Mouse (Mus musculus) midbrain, embryonic 11.5 days (tissue): Measurements from ENCODE around the gene Clec2d. TPM values are rescaled to one million over a fixed set of nuclear protein-coding genes. Genes with fewer than 3 reads are reported as not detected.

Experiments used
- ATAC-seq: fragments of 200-750 bp; cut with Nextera tagmentation; 2 replicates; pipeline ENCODE4 v1.8.0; 2017; ENCODE audit warnings: moderate TSS enrichment, moderate library complexity; ENCODE audit not compliant: low FRiP score
- DNase-seq: peaks from one replicate; pipeline ENCODE4 v3.0.0; 2015; ENCODE audit warnings: low spot score; ENCODE audit errors: missing footprints
- H3K27ac ChIP-seq: fragments of 300-500 bp; sonication (generic); 2 replicates; pipeline ENCODE4 v1.5.1; 2014; ENCODE audit warnings: low read depth, low read length
- H3K27me3 ChIP-seq: fragments of 300-500 bp; sonication (generic); 2 replicates; pipeline ENCODE4 v1.6.1; 2014; ENCODE audit warnings: mild to moderate bottlenecking, low read length, moderate library complexity, mixed read lengths; ENCODE audit not compliant: control insufficient read depth, insufficient read depth
- H3K36me3 ChIP-seq: fragments of 300-500 bp; sonication (generic); 2 replicates; pipeline ENCODE4 v1.6.1; 2014; ENCODE audit warnings: mild to moderate bottlenecking, low read length, moderate library complexity, mixed read lengths; ENCODE audit not compliant: control insufficient read depth, insufficient read depth
- H3K4me1 ChIP-seq: fragments of 300-500 bp; sonication (generic); 2 replicates; pipeline ENCODE4 v1.6.1; 2014; ENCODE audit warnings: low read length; ENCODE audit not compliant: control insufficient read depth, insufficient read depth
- H3K4me2 ChIP-seq: fragments of 300-500 bp; sonication (generic); 2 replicates; pipeline ENCODE4 v1.6.1; 2014; ENCODE audit warnings: mild to moderate bottlenecking, moderate library complexity
- H3K4me3 ChIP-seq: fragments of 300-500 bp; sonication (generic); 2 replicates; pipeline ENCODE4 v1.5.1; 2014; ENCODE audit warnings: low read depth, low read length
- H3K9ac ChIP-seq: fragments of 300-500 bp; sonication (generic); 2 replicates; pipeline ENCODE4 v1.6.1; 2014; ENCODE audit warnings: low read length
- H3K9me3 ChIP-seq: fragments of 300-500 bp; sonication (generic); 2 replicates; pipeline ENCODE4 v1.6.1; 2016; ENCODE audit warnings: low read length; ENCODE audit not compliant: control insufficient read depth
- WGBS: fragments of 180-500 bp; shearing (Covaris S2); extraction: QIAGEN DNeasy Blood & Tissue Kit; methylation state at CpG from one replicate; pipeline ENCODE4 v1.1.7; 2014; 5-methylcytosine and 5-hydroxymethylcytosine counted together
- polyA plus RNA-seq: library from polyadenylated mRNA; unstranded; fragments of >200 nt; fragmentation: Nextera tagmentation; extraction: Ambion mirVana; gene quantifications from 2 replicates; pipeline ENCODE4 v1.2.1, GENCODE M21; 2014

Clec2d gene
- polyA plus RNA-seq, 1 experiment from 2014 or later: not detected

DNA sequence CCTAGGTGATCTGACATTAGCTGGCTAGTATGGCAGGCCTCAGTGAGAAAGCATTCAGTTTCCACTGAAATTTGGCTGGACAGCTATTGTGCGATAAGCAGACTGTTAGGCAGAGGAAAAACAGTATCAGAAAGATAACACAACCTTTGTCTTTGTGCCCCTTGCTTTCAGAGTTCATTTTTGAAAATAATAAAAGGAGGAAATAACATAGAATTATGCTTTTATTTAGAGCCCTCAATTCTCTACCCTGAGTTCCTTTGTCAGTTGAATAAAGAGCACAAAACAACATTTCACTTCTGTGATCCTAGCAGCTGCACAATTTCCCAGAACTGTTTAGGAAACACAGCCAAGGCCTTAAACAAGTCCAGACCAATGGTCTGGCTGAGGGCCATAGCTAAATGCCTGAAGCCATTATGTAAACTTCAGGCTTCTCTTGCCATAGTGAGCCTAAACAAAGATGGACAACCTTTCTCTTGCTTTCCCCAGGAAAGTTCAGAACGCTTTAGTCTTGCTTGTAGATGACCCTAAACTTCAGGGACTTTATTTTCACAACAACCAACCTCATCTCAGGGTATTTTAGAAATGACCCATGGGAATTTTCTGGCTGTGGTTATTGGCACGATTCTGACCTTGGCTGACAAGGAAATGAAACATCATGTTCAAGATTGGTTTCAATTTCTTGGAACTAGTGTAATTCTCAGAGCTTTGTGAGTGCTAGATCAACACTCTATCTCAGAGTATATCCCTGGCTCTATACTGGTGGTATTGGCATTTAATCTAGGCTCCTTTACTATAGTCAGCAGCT lies 49.6 kb downstream of the Clec2d start:
- ATAC-seq (no peak), DNase-seq (no peak)
- WGBS: 81% methylated on average over 3 of the region's 3 CpGs
- no peaks in the 10 kb centered on the region for H3K27me3 ChIP-seq
- no peak overlapping the region for H3K4me2 ChIP-seq
- no peak overlapping the region for H3K4me3 ChIP-seq
- no peak overlapping the region for H3K27ac ChIP-seq
- no peaks in the 10 kb centered on the region for H3K9me3 ChIP-seq
- H3K36me3 ChIP-seq: no peaks in the 10 kb centered on the region
- no peak overlapping the region for H3K9ac ChIP-seq
- H3K4me1 ChIP-seq: no peaks in the 10 kb centered on the region

DNA sequence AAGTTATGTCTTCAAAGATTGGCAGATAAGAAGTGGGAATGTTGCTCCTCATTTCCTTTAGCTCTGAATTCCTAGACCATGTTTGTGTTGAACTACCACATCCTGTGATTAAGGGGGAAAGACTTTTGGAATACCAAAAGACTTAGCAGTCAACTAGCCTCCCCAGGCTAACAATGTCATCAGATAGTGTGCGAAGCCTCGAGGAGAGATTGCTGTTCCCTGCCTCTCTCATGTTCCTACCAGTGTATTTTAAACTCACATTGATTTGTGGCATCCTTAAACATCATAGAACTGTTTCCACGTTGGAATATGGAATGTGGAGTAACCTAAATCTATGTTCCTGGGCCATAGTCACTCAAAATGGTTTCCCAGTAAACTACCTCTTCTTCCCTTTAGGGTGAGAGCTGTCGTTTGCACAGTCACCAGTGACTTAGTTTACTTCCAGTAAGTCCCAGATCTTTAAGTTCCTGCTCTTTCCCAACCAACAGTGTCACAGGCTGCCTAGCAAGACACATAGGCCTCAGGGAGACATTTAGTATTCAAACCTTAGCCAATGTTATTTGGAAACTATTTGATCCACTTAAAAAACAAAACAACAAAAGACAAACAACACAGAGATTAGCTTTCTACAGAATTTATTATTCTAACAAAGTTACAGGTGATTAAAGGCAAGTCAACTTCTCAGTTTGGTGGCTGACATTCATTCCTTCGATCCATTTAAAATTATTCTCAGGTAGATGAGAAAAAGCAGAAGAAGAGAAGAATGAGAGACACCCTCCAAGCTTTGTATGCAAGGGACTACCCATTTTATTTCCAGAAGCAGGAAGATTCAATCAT lies 51.8 kb downstream of the Clec2d start:
- no peaks in the 10 kb centered on the region for H3K27me3 ChIP-seq
- H3K9ac ChIP-seq: no peak overlapping the region
- H3K27ac ChIP-seq: no peak overlapping the region
- no peaks in the 10 kb centered on the region for H3K36me3 ChIP-seq
- ATAC-seq (no peak), DNase-seq (no peak)
- no peaks in the 10 kb centered on the region for H3K9me3 ChIP-seq
- no peak overlapping the region for H3K4me2 ChIP-seq
- H3K4me1 ChIP-seq: no peaks in the 10 kb centered on the region
- no peak overlapping the region for H3K4me3 ChIP-seq
- WGBS: 76% methylated on average over 5 of the region's 5 CpGs

GRCm38 (mm10) chr6:129232842-129233205 lies 52.4 kb downstream of the Clec2d start:
- WGBS: 88% methylated on average over 9 of the region's 9 CpGs
- no peak overlapping the region for H3K4me3 ChIP-seq
- H3K27me3 ChIP-seq: no peaks in the 10 kb centered on the region
- H3K27ac ChIP-seq: no peak overlapping the region
- no peaks in the 10 kb centered on the region for H3K36me3 ChIP-seq
- ATAC-seq (no peak), DNase-seq (no peak)
- no peak overlapping the region for H3K4me2 ChIP-seq
- peaks cover 2% of the 10 kb centered on the region; the same call in 1 of the 2 replicates for H3K4me1 ChIP-seq
- no peaks in the 10 kb centered on the region for H3K9me3 ChIP-seq
- H3K9ac ChIP-seq: no peak overlapping the region

GRCm38 (mm10) chr6:129233366-129233954 lies 53.0 kb downstream of the Clec2d start:
- 87% methylated on average over 6 of the region's 6 CpGs for WGBS
- ATAC-seq: no peak
- Histone ChIP-seq H3K4me3 (no peak overlapping the region), H3K9me3 (no peaks in the 10 kb centered on the region), H3K27ac (no peak overlapping the region), H3K9ac (no peak overlapping the region), H3K4me1 (peaks cover 2% of the 10 kb centered on the region; the same call in 1 of the 2 replicates), H3K4me2 (no peak overlapping the region), H3K36me3 (no peaks in the 10 kb centered on the region), H3K27me3 (no peaks in the 10 kb centered on the region)
- DNase-seq: no peak

GRCm38 (mm10) chr6:129233955-129234369 lies 53.5 kb downstream of the Clec2d start:
- WGBS: 76% methylated on average over 18 of the region's 18 CpGs
- Histone ChIP-seq H3K36me3 (no peaks in the 10 kb centered on the region), H3K4me3 (no peak overlapping the region), H3K27me3 (no peaks in the 10 kb centered on the region), H3K4me1 (peaks cover 2% of the 10 kb centered on the region; the same call in 1 of the 2 replicates), H3K9ac (no peak overlapping the region), H3K9me3 (no peaks in the 10 kb centered on the region), H3K4me2 (no peak overlapping the region), H3K27ac (no peak overlapping the region)
- ATAC-seq: no peak
- no peak for DNase-seq

- no peak for ATAC-seq
- 77% methylated on average over 8 of the region's 8 CpGs for WGBS
- no peaks in the 10 kb centered on the region for H3K27me3 ChIP-seq
Measured at GRCm38 (mm10) chr6:129234456-129235360, 54.3 kb downstream of the Clec2d start.

DNA sequence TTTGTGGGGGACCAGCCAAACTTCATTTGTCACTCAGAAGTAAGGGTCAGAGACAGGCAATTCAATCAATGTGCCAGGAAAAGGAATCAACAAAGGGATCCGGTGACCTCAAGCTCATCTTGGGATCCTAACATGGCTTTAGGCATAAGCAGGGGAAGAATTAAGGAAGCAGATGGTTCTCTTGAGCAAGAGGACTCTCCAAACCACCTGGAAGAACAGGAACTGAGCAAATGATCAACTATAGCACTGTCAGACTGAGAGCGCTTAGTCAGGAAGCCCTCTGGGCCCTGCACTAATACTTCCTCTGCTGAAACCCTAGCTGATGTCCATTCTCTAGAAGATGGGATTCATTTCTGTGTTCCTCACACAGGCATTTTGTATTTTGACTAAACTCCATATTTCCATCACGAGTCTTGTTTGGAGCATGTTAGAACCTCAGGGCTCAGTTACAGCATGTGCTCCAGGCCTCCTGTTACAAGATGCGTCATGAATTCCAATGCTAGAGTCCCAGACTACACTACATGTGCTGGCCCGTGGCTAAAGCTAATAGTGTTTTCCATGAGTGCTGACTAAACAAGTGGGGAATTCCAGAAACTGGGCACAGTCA lies 55.5 kb downstream of the Clec2d start:
- Histone ChIP-seq H3K4me2 (no peak overlapping the region), H3K9ac (no peak overlapping the region), H3K4me1 (peaks cover 2% of the 10 kb centered on the region; the same call in 1 of the 2 replicates), H3K27ac (no peak overlapping the region), H3K27me3 (no peaks in the 10 kb centered on the region), H3K9me3 (no peaks in the 10 kb centered on the region), H3K36me3 (no peaks in the 10 kb centered on the region), H3K4me3 (no peak overlapping the region)
- DNase-seq (no peak), ATAC-seq (no peak)
- 91% methylated on average over 5 of the region's 5 CpGs for WGBS

More at GRCm38 (mm10) chr6:129234456-129235360, 54.3 kb downstream of the Clec2d start:
- DNase-seq: no peak
- H3K9me3 ChIP-seq: no peaks in the 10 kb centered on the region
- peaks cover 2% of the 10 kb centered on the region; the same call in 1 of the 2 replicates for H3K4me1 ChIP-seq
- H3K9ac ChIP-seq: no peak overlapping the region
- no peak overlapping the region for H3K4me3 ChIP-seq
- H3K4me2 ChIP-seq: no peak overlapping the region
- H3K27ac ChIP-seq: no peak overlapping the region
- H3K36me3 ChIP-seq: no peaks in the 10 kb centered on the region
